Mouse (Mus musculus): ENCODE data around the gene Ttc12. TPM values are rescaled to one million over a fixed set of nuclear protein-coding genes. Genes with fewer than 3 reads are reported as not detected.

Ttc12 gene
- polyA plus RNA-seq, 1 experiment from 2014 or later = 2.0 TPM

DNA sequence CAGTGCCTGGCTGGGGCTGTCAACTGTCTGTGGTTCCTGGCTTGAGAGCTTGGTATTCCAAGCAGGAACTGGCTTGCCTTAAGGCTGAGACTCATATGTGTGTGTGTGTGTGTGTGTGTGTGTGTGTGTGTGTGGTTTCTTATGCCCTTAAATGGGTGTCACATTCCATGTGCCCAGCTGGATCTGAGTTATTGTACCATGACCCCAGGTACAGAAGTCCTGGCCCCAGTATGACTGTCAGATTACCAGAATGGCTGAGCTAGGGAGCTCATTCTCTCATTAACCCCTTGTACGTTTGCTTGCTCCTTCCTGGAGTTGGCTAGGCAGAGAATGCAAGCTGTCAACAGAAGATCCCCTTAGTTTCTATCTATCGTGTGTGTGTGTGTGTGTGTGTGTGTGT, 28.3 kb upstream of the Ttc12 start:
- Histone ChIP-seq H3K4me1 (no peaks in the 10 kb centered on the region; the same call in 1 of the 2 replicates), H3K9me3 (no peaks in the 10 kb centered on the region), H3K4me3 (no peak overlapping the region), H3K36me3 (no peaks in the 10 kb centered on the region), H3K27me3 (ENCODE audit: insufficient read depth, poor library complexity, severe bottlenecking) (no peaks in the 10 kb centered on the region), H3K27ac (no peak overlapping the region)
- 63% methylated on average over 2 of the region's 2 CpGs for WGBS
- no peak for DNase-seq (ENCODE audit: low spot score)

DNA sequence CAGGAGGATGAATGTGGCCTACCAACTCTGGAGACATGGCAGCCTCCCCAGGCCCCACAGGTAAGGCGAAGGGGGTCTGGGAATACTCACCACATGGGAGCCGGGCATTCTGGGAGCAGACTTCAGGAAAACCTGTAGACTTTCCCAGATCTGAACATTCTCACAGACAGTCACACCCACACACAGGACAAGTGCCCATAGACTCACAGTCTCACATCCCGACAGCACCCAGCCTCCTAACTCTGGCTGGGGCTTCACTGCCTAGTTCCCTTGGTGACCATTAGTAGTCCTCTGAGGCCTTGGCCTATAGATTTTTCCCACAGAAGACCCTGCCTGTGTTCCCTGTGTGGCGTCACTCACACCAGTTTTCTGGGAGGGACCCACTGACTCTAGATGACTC, 24.6 kb upstream of the Ttc12 start:
- Histone ChIP-seq H3K27me3 (ENCODE audit: insufficient read depth, poor library complexity, severe bottlenecking) (peaks cover 4% of the 10 kb centered on the region; the same call in 1 of the 2 replicates), H3K9me3 (no peaks in the 10 kb centered on the region), H3K4me1 (peaks cover 4% of the 10 kb centered on the region; the same call in 1 of the 2 replicates), H3K36me3 (peaks cover 3% of the 10 kb centered on the region; the same call in 1 of the 2 replicates), H3K4me3 (no peak overlapping the region), H3K27ac (no peak overlapping the region)
- 88% methylated on average over 4 of the region's 4 CpGs for WGBS
- DNase-seq (ENCODE audit: low spot score) = no peak

DNA sequence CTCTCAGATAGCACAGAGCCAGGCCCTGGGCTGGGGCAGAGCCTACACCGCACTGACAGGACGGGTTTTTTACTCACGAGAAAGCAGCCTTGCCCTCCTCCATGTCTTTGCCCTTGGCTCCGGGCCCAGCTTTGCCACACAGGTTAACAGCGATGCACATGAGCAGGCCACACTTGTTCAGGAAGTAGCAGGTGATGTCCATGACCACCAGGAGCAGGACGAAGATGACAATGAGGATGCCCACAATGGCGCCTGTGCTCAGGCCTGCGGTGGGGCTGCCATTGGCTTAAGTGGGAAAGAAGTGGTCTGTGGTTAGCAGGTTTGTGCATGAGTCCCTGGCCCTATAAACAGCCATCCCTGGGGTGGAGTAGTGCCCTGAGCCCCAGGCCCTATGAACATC, 23.6 kb upstream of the Ttc12 start:
- Histone ChIP-seq H3K4me1 (0 out of 2 replicates have a peak, but pooled peaks cover 4% of the 10 kb centered on the region), H3K36me3 (peaks cover 3% of the 10 kb centered on the region; the same call in 1 of the 2 replicates), H3K27me3 (ENCODE audit: insufficient read depth, poor library complexity, severe bottlenecking) (peaks cover 4% of the 10 kb centered on the region; the same call in 1 of the 2 replicates), H3K27ac (no peak overlapping the region), H3K4me3 (no peak overlapping the region), H3K9me3 (no peaks in the 10 kb centered on the region)
- DNase-seq (ENCODE audit: low spot score) = no peak
- WGBS = 90% methylated on average over 8 of the region's 8 CpGs

DNA sequence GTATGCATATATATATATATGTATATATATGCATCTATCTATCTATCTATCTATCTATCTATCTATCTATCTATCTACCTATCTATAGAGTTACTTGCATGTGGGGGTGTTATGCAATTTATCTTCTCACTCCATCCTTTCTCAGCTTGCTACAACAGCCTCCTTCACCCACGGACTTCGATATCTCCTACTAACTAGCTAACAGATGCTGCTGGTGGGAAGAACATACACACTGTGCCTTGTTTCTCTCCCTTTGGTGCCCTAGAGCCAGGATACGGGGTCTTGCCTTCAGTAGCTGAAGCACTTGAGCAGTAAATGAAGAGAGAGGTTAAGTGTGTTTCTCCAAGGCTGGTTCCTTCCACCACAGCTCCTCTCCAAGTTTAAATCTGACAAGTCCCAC, 23.1 kb upstream of the Ttc12 start:
- H3K27me3 ChIP-seq (ENCODE audit: insufficient read depth, poor library complexity, severe bottlenecking) = peaks cover 4% of the 10 kb centered on the region; the same call in 1 of the 2 replicates
- peaks cover 3% of the 10 kb centered on the region; the same call in 1 of the 2 replicates for H3K36me3 ChIP-seq
- no peak overlapping the region for H3K27ac ChIP-seq
- H3K4me3 ChIP-seq = no peak overlapping the region
- 96% methylated on average over 3 of the region's 3 CpGs for WGBS
- H3K4me1 ChIP-seq = 0 out of 2 replicates have a peak, but pooled peaks cover 4% of the 10 kb centered on the region
- DNase-seq (ENCODE audit: low spot score) = no peak
- no peaks in the 10 kb centered on the region for H3K9me3 ChIP-seq

DNA sequence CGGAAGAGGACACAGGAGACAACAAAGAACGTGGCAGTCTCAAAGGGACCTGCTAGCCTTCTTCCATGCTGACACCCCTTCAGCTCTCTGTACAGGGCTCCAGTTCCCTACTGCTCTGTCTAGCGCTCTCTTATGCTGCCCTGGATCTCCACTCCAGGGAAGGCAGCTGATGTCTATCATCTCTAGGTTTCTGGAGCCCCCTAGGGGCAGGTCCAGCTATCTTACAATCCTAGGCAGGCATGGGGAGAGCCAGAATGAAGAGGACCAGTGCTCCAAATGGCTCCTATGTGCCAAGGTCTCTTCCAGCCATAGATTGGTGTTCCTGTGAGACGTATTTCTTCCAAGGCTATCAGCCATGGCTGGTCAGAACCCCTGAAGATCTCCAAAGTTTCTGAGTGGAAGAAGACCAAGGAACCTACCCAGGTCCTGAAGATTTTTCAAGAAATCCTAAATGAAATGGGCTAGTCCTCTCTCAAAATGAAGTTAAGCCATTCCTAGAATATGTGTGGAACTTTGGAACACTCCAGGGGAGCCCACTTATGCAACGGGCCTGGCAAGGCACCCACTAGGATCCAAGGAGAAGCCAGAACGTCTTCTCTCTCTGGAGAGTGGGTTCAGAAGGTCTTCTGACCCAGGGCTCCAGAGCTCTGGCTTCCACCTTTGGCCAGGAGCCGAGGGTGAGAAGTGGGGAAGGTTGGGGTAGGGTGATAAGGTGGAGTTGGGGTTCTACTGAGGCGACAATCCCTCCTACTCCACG, 22.0 kb upstream of the Ttc12 start:
- Histone ChIP-seq H3K9me3 (no peaks in the 10 kb centered on the region), H3K4me1 (0 out of 2 replicates have a peak, but pooled peaks cover 4% of the 10 kb centered on the region), H3K4me3 (no peak overlapping the region), H3K27me3 (ENCODE audit: insufficient read depth, poor library complexity, severe bottlenecking) (peaks cover 4% of the 10 kb centered on the region; the same call in 1 of the 2 replicates), H3K27ac (no peak overlapping the region), H3K36me3 (peaks cover 3% of the 10 kb centered on the region; the same call in 1 of the 2 replicates)
- no peak for DNase-seq (ENCODE audit: low spot score)
- 76% methylated on average over 9 of the region's 9 CpGs for WGBS

DNA sequence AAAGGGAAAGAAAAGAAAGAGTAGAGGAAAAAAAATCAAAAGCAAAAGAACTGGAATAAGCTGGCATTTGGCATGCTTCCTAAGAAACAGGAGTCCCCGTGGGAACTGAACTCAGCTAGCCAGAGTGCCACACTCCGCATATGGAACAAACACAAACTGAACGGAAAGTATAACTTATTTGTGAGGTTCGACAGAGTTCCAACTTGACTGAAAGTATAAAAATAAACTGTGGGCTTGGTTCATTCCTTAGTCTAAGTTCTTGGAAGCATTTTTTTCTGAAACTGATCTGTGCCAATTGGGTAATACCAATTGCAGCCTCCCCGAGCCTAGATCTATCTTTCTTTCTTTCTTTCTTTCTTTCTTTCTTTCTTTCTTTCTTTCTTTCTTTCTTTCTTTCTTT, 18.6 kb upstream of the Ttc12 start:
- WGBS = 83% methylated on average over 5 of the region's 5 CpGs
- Histone ChIP-seq H3K27ac (no peak overlapping the region), H3K27me3 (ENCODE audit: insufficient read depth, poor library complexity, severe bottlenecking) (peaks cover 4% of the 10 kb centered on the region; the same call in 1 of the 2 replicates), H3K4me3 (no peak overlapping the region), H3K36me3 (peaks cover 3% of the 10 kb centered on the region; the same call in 1 of the 2 replicates), H3K9me3 (no peaks in the 10 kb centered on the region), H3K4me1 (0 out of 2 replicates have a peak, but pooled peaks cover 4% of the 10 kb centered on the region)
- DNase-seq (ENCODE audit: low spot score) = no peak

DNA sequence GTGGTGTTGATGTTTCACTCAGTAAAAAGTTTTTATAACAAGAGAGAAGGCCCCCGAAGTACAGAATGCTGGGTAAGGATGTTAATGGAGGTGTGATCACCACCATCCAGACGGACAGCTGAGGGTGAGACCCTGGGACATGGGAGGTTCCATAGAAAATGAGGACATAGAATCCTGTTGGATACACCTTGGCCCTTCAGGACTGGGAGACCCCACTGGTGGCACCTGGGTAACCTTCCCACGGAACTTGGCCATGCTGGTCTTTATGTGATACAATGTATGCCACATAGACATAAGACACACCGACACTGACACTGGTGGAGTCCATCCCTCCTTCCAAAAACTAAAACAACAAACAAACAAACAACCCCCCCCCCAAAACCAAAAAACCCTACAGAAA, 16.2 kb upstream of the Ttc12 start:
- no peaks in the 10 kb centered on the region for H3K9me3 ChIP-seq
- 86% methylated on average over 4 of the region's 4 CpGs for WGBS

DNA sequence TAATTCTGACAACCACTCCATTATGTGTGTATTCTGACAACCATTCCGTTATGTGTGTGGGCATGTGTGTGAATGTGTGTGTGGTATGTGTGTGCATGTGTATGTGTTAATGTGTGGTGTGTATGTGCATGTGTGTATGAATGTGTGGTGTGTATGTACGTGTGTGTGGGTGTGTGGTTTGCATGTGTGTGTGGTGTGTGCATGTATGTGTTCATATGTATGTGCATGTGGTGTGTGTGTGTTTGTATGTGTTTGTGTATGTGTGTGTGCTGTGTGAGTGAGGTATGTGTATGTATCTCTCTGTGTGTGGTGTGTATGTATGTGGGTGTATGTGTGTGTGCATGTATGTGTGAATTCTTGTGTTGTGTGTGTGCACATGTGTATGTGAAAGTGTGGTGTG, 13.9 kb upstream of the Ttc12 start:
- DNase-seq (ENCODE audit: low spot score) = no peak
- Histone ChIP-seq H3K4me1 (no peaks in the 10 kb centered on the region), H3K4me3 (no peak overlapping the region), H3K9me3 (no peaks in the 10 kb centered on the region), H3K27ac (no peak overlapping the region), H3K27me3 (ENCODE audit: insufficient read depth, poor library complexity, severe bottlenecking) (no peaks in the 10 kb centered on the region), H3K36me3 (no peaks in the 10 kb centered on the region)
- WGBS = 84% methylated on average over 2 of the region's 2 CpGs

More for the DNA sequence above, 16.2 kb upstream of the Ttc12 start:
- DNase-seq (ENCODE audit: low spot score) = no peak
- Histone ChIP-seq H3K4me1 (no peaks in the 10 kb centered on the region), H3K4me3 (no peak overlapping the region), H3K27ac (no peak overlapping the region), H3K27me3 (ENCODE audit: insufficient read depth, poor library complexity, severe bottlenecking) (peaks cover 4% of the 10 kb centered on the region; the same call in 1 of the 2 replicates), H3K36me3 (0 out of 2 replicates have a peak, but pooled peaks cover 3% of the 10 kb centered on the region)

DNA sequence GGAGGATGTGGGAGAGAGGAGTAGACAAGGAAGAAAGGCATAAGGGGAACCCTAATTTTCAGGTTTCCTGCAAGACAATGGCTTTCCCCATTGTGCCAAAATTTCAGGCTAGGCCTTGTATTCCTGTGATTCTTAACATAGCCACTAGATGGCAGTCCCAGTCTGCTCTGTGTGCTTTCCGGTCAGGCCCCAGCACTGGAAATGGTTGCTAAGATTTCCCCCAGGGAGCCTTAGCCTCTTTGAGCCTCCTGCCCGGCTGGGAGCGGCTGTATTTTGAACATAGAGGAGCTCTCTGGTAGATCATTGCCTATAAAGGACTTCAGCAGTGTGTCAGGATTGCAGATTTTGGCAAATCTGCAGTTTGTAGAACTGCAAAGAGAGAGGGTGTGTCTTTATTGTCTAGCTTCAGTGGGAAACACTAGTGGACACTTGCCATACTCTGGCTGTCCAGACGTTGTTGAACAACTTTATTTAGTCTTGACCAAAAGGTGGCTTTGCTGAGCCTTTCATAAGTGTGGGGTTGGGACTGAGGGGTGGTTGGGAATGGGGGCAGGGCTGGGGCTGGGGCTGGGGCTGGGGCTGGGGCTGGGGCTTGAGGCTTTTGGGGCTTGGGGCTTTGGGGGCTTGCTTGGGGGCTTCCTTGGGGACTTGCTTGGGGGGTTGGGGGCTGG, 8.1 kb upstream of the Ttc12 start:
- H3K27me3 ChIP-seq (ENCODE audit: insufficient read depth, poor library complexity, severe bottlenecking) = no peaks in the 10 kb centered on the region
- no peak overlapping the region for H3K27ac ChIP-seq
- no peaks in the 10 kb centered on the region for H3K9me3 ChIP-seq
- H3K36me3 ChIP-seq = no peaks in the 10 kb centered on the region
- H3K4me1 ChIP-seq = no peaks in the 10 kb centered on the region
- H3K4me3 ChIP-seq = no peak overlapping the region
- peak; percentile 33 for DNase-seq (ENCODE audit: low spot score)
- 5% methylated on average over 4 of the region's 4 CpGs for WGBS

DNA sequence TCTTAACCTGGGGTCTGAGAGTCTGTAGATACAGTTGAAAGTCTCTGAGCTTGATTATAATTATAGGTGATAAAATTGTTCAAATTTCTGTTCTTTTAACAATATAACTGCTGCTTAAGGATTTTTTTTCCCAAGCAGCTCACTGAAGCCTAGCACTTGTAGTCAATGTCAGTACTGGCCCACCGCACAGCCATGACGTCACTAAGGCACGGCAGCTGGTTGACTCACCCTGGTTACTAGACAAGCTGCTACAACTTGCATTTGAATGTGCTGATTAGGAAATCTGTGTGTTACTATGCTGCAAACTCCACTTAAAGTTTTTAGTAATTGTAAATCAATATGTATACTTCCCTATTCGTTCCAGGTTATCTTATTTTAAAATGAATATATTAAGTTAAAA, 4.6 kb upstream of the Ttc12 start:
- Histone ChIP-seq H3K9me3 (no peaks in the 10 kb centered on the region), H3K4me3 (no peak overlapping the region), H3K36me3 (no peaks in the 10 kb centered on the region), H3K4me1 (peaks cover 2% of the 10 kb centered on the region; the same call in 1 of the 2 replicates), H3K27ac (no peak overlapping the region), H3K27me3 (ENCODE audit: insufficient read depth, poor library complexity, severe bottlenecking) (no peaks in the 10 kb centered on the region)
- 87% methylated on average over 4 of the region's 4 CpGs for WGBS
- no peak for DNase-seq (ENCODE audit: low spot score)

DNA sequence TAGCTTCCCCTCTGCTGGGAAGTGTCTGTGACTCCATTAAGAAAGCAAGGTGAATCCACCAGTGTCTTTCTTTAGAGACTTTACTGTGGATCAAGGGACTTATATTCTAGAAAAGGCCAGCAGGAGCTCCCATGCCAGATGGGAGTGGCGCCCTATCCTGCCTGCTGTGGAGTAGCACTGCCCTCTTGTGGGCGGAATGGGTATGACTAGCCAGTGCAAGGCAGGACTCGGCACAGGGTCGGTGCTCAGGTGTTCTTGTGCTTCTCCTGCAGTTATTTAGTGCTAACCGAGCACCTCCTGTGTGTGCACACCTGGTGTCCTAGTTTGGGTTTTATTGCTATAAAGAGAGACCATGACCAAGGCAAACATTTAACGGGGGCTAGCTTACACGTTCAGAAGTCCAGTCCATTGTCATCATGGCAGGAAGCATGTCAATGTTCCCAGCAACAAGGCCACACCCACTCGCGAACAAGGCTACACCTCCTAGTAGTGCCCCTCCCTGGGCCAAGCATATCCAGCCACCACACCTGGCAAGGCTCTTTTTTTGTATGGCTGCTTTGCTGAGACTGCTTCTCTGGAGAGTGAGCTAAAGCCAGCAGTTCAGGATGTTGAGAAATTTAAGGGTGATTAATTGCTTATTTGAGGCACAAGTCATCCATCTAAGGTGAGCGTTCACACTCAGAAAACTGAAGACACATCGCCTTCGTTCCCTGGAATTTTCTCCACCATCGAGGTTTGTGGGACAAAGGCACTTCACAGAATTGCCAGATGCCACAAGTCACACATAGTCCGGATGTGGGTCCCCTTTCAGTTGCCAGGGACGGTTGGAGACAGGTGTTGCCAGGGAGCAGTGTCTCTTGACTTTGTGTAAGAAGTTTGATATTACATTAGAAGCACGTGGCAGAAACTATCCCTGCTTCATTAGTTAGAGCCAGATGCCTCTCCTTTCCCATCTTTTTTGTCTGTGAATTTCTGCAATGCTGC, 3.2 kb upstream of the Ttc12 start:
- peak; percentile 87 for DNase-seq (ENCODE audit: low spot score)
- H3K9me3 ChIP-seq = no peaks in the 10 kb centered on the region
- H3K4me1 ChIP-seq = peaks cover 5% of the 10 kb centered on the region; the same call in 1 of the 2 replicates
- H3K36me3 ChIP-seq = no peaks in the 10 kb centered on the region
- H3K4me3 ChIP-seq = no peak overlapping the region
- H3K27me3 ChIP-seq (ENCODE audit: insufficient read depth, poor library complexity, severe bottlenecking) = no peaks in the 10 kb centered on the region
- no peak overlapping the region for H3K27ac ChIP-seq
- WGBS = 33% methylated on average over 16 of the region's 16 CpGs

DNA sequence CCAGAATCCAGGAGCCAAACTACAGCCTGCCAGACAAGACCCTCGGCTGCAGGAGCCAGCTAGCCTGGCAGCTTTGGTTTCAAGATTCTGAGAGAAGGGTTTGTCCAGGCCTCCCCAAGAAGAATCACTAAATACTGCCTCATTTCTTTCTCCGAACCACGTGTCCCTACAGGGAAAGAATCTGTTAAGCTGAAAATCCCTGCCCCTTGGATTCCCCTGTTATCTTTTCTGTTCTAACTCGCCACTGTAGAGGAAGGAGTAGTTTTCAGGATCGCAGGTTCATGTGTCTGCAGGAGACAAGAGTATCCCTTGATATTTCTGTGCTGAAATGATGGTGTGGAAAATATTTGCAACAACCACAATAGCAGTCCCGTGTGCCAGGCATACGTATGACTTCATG, 2.2 kb upstream of the Ttc12 start:
- no peak for DNase-seq (ENCODE audit: low spot score)
- H3K36me3 ChIP-seq = no peaks in the 10 kb centered on the region
- peaks cover 7% of the 10 kb centered on the region; the same call in 1 of the 2 replicates for H3K4me1 ChIP-seq
- no peak overlapping the region for H3K4me3 ChIP-seq
- no peaks in the 10 kb centered on the region for H3K27me3 ChIP-seq (ENCODE audit: insufficient read depth, poor library complexity, severe bottlenecking)
- 64% methylated on average over 7 of the region's 7 CpGs for WGBS
- H3K9me3 ChIP-seq = no peaks in the 10 kb centered on the region
- H3K27ac ChIP-seq = no peak overlapping the region
